Mouse (Mus musculus): ENCODE results near the gene Usp6nl.

DNA sequence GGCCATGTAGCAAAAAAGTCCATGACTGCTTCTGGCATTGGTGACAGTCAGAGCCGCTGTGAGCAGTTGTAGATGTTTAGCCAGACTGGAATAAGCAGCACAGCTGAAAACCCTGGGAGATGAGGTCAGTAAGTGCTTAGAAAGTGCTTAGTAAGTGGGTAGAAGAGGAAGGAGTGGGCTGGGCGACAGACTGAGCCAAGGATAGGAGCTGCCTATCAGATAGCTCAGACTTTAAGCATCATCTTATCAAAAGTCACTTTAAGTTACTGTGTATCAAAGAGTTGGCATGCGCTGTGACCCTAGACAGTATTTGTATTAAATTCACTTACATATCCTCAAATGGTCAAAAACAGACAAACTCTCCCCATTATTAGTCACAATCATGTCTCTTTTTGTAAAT lies 37.7 kb upstream of the Usp6nl start:
- TF ChIP-seq POLR2A (IDR thresholded peaks at IDR 0.05; ENCODE audit: insufficient read depth, low read depth, low read length) (no peak), CTCF (IDR thresholded peaks at IDR 0.05) (no peak)

Measured in heart, adult 2 months (tissue).